Mouse (Mus musculus) spleen, embryonic (tissue): ENCODE data around the gene Fundc2.

Experiments used
- CTCF ChIA-PET: fragments of 350-600 bp; sonication (Branson Sonifier 250); formaldehyde crosslinking; loops from one replicate; lab custom pipeline; 2022; lab: Charles Lee

Fundc2 gene

DNA sequence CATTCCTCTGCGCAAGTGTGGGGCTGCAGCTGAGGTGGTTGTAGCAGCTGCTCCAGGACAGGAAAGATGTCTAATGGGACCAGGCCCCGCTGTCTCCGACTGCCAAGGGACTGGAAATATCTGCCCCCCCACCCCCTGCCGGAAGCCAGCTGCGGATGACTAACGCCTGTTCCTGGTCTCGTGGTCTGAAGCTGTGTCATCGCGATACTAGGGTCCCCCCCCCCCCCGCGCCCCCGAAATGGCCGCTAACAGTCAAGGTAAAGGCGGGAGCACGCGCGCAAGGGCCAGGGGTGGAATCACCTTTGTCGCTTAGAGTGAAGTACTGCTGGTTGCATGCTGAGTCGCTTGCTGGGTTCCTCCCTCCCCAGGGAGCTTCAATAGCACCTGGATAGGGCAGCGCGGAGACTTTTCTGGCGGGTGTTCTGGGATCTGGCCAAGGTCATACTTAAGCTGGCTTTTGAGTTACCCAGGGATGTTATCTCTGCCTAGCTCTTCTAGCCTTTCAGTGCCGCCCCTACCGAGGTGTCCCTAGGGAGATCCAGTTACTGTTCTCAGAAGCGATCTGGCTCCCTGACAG lies at the start of gene Fundc2, which contains the start of gene F8:
TSS of gene Fundc2 (plus strand) at position 205 of the 577 bp plus-strand sequence.
TSS of gene F8 (minus strand) at position 421 of the 577 bp plus-strand sequence.
- CTCF ChIA-PET: no interaction called here

DNA sequence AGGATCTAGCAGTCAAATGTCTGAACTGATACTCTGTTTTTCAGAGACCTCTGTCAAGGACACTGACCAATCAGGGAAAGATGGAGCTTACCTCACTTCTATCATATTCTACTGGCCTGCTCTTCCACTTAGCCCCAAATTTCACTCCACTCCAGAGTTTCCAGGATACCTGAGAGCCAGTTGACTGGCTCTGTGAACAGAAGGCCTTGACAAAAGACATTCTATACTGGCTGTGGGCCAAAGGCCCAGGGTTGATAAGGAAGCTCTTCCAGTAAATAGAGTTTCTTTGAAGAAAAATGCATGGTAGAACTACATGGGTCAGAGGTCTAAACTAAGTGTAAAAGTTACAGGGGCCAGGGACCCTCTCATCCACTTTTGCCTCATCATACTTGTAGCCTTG lies 12.0 kb upstream of the Fundc2 start:
- CTCF ChIA-PET: no interaction called here

DNA sequence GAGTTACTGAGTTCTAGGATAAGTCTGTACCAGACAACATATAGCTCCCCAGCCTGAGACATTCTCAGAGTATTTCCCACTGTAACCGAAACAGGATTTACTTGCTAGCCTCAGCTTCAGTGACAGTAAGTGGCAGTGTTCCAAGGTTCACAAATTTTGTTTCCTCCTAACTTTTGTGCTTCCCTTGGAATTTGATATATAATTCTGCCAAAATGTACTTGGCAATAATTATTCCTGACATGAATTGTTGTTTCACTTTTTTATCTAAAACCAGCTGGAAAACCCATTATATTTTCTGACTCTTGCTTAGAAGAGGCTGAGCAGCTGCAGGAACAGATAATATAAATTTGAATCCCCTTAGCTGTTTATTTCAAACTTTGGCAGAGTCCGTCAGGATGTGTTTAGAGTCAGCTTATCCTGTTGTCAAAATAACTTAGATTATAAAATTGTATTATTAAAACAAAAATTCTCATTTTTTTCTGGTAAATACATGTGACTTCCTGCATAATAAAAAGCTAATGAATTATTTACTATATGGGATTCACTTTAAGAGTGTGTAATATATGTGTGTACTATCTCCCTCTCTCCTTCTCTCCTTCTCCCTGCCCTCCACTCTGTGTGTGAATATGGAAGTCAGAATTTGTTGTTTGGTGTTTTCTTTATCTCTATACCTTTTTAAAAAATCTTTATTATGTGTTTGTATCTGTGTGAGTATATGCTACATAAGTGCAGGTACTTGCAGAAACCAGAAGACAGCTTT lies 9.4 kb upstream of the Fundc2 start:
- CTCF ChIA-PET: no interaction called here

DNA sequence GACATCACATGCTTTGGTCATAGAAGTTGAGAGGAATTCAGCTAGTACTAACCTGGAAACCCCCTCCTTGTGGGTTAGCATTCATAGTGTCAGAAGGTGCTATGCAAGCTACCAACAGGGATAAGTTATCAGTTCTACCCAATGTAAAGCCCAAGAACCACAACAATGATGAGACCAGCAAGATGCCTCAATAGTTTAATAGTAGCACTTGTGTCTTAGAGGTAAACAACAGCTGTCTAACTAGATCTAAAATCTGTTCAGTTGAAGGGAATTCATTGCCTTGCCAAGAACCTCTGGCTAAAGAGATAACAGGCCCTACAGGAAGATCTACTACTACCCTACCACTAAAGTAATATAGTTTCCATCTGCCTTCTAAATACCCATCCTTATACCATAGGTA lies 5.4 kb upstream of the Fundc2 start:
- CTCF ChIA-PET: no interaction called here

DNA sequence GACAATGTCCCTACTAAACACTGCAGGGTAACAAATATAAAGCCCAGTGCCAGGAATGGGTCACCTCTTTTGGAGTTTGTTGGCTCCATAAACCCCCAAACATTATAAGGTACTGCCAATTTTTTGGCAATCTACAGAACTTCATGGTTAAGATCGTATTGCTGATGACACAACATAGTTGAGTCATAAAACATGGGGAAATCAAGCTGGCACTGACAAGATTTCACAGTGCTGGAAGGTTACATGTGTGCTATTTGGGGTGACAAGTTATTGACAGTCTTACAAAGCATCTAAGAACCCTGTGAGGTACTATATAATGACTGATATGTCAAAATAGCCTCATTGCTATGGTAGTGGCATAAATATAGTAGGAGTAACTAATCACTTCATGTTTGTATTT lies 1.0 kb upstream of the Fundc2 start:
- CTCF ChIA-PET: no interaction called here

DNA sequence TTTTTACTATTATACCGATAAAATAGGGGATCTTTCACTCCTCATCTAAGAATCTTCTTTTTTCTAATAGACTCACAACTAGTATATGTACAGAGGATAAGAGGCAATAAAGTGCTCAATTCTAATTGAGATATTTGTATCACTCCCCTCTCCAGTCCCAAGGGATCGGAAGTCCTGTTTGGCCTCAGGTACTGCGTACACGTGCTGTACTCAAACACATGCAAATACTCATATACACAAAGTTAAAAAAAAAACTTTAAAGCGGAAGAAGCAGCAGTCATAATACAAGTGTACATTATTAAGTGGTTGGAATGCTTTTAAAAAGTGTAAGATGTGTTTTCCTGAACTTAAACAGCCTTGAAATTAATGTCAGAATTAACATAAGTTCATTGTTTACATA lies 500 bp upstream of the Fundc2 start:
- CTCF ChIA-PET: no interaction called here

DNA sequence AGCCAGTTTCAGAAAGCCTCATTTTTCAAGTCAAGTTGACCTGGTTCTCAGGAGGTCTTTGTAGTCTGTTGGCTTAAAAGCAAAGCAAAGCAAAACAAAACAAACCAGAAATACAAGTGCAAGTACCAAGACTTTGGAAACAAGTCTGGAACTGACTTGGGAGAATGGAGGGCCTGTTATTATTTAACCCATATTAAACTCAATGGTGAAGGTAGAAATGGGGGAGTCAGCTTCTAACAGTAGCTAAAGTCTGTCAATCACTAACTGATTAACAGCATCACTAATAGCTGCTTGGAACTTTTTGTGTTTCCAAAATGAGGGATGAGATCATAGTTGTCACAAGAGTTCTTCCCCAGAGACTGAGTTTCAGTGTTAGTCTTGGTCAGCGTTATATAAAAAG lies 17.3 kb downstream of the Fundc2 start:
- CTCF ChIA-PET: no interaction called here

DNA sequence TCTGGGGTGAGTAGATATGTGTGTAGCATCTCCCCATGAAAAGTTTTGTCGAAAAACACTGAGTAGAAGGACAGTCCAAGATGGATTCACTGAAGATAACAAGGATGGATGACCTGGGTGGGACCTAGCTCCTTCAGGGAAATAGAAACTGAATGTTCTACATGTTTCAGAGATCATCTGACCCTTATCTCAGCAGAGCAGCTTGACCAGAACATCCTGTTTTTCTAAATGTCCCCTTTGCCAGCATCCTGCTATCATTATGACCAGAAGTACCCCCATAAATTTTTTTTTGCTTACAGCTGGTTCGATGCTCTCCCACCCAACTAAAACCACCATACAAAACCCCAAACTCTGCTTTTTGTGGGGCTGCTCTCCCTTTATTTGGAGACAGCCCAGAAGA lies 20.5 kb downstream of the Fundc2 start:
- CTCF ChIA-PET: no interaction called here

DNA sequence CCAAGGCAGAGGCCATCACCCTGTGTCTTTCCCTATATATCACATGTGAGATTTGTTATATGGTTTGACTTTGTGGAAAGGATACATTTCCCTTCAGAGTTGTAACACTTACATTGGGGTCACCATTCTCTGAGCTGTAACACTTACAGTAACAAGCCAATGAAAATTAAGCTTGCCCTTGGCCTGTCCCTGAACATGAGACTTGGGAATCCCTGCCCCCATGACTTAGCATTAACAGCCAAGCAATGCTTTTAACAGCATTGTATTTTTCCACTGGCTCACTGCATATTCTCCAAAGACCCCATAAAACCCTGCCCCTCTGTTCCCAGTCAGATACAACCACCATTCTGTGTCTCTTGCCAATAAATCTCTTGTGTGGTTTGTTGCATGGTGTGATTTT lies 21.2 kb downstream of the Fundc2 start:
- CTCF ChIA-PET: no interaction called here

DNA sequence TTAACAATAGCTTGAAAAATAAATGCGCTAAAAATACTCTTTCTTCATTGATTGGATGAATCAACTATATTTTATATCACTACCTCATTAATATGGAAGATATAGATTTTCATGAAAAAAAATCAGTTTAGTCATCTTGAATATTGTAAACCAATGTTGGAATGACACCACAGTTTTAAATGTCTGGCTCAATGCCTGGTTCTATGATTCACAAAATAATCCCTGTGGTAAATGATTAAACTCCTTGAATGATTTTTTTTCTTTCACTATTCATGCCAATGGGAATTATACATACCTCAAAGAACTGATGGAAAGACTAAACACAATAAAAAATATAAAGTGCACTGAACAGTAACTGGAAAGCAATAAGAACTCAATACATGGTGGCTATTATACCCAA lies 27.5 kb downstream of the Fundc2 start:
- CTCF ChIA-PET: no interaction called here

DNA sequence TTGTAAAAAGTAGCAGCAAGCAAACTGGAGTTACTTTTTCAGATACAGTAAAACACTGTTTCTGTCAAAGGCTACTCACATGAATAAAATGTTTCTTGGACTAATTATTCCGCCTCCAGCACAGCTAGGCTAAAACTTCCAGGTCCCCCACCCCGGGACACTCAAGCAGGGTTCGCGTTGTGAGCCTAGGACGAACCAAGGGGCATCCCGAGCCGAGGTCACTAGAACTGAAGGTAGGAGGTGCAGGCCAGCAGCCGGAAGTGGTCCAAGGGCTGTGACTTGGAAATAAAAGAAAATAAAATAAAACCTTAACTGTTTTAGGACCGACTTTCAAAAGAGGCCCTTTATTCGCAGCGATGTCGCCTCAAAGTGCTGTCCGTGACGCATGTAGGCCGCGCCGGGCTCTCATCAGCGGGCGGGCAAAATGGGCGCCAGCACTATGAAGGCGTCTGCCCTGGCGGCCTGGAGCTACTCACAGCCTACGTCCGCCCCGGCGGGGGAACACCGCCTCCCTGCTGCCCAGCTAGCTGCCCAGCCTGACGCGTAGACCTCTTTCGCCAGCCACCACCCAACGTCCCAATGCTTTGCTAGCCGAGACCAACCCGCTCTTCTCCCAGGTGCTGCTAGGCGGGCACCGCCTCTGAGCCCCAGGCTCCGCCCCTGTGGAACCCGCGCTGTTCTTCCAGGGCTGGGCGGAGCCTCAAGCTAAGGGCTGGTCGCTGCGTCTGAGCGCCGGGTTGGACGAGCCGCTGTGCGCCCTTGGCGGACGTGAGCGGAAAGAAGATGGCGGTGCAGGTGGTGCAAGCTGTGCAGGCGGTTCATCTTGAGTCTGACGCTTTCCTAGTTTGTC lies 34.0 kb downstream of the Fundc2 start, which contains the start of the genes Cmc4, Mtcp1 and Brcc3:
TSS of gene Cmc4 (minus strand) at position 649 of the 850 bp plus-strand sequence.
TSS of gene Mtcp1 (minus strand) at position 653 of the 850 bp plus-strand sequence.
TSS of gene Brcc3 (plus strand) at position 693 of the 850 bp plus-strand sequence.
- CTCF ChIA-PET: no interaction called here
